Mouse (Mus musculus) embryonic facial prominence, embryonic 11.5 days (tissue): ENCODE measurements at regions not wholly inside any gene's neighbourhood (a gene's known extent, or its start where the extent isn't known, plus 50 kb on each side); places are given as distances from the start of the nearest gene placed in this dataset.

ENCODE experiments used
- ATAC-seq: fragments of 200-750 bp; cut with Nextera tagmentation; replicated peaks from 2 replicates; pipeline ENCODE4 v1.8.0; 2017; ENCODE audit warnings: low read depth; ENCODE audit not compliant: insufficient number of reproducible peaks, low FRiP score, low TSS enrichment
- DNase-seq: peaks from one replicate; pipeline ENCODE4 v3.0.0-alpha.2; 2015; ENCODE audit warnings: low spot score
- H3K27ac ChIP-seq: fragments of 300-500 bp; sonication (generic); replicated peaks from 2 replicates; pipeline ENCODE4 v1.5.1; 2014; ENCODE audit warnings: mild to moderate bottlenecking, low read depth, low read length, control low read depth
- H3K27me3 ChIP-seq: fragments of 300-500 bp; sonication (generic); 2 replicates; pipeline ENCODE4 v1.6.1; 2014; ENCODE audit warnings: mild to moderate bottlenecking, low read length, moderate library complexity, mixed read lengths; ENCODE audit not compliant: control insufficient read depth, insufficient read depth
- H3K36me3 ChIP-seq: fragments of 300-500 bp; sonication (generic); replicated peaks from 2 replicates; pipeline ENCODE4 v1.6.1; 2014; ENCODE audit warnings: low read depth, mild to moderate bottlenecking, low read length, moderate library complexity, mixed read lengths; ENCODE audit not compliant: control insufficient read depth, insufficient read depth
- H3K4me1 ChIP-seq: fragments of 300-500 bp; sonication (generic); 2 replicates; pipeline ENCODE4 v1.6.1; 2014; ENCODE audit warnings: low read length, mixed read lengths; ENCODE audit not compliant: control insufficient read depth, insufficient read depth
- H3K4me2 ChIP-seq: fragments of 300-500 bp; sonication (generic); 2 replicates; pipeline ENCODE4 v1.6.1; 2014; ENCODE audit warnings: low read depth, mild to moderate bottlenecking, control low read depth, low read length, moderate library complexity
- H3K4me3 ChIP-seq: fragments of 300-500 bp; sonication (generic); 2 replicates; pipeline ENCODE4 v1.5.1; 2014; ENCODE audit warnings: low read depth, low read length, control low read depth
- H3K9ac ChIP-seq: fragments of 300-500 bp; sonication (generic); replicated peaks from 2 replicates; pipeline ENCODE4 v1.6.1; 2014; ENCODE audit warnings: mild to moderate bottlenecking, control low read depth, low read length
- H3K9me3 ChIP-seq: fragments of 300-500 bp; sonication (generic); replicated peaks from 2 replicates; pipeline ENCODE4 v1.6.1; 2016; ENCODE audit warnings: mild to moderate bottlenecking, low read length, inconsistent platforms, mixed read lengths; ENCODE audit not compliant: control insufficient read depth
- WGBS: fragments of 180-500 bp; shearing (Covaris S2); extraction: QIAGEN DNeasy Blood & Tissue Kit; methylation state at CpG from one replicate; pipeline ENCODE4 v1.1.7; 2014; 5-methylcytosine and 5-hydroxymethylcytosine counted together

- WGBS: 86% methylated on average over 11 of the region's 11 CpGs
- Histone ChIP-seq H3K4me1 (no peaks in the 10 kb centered on the region), H3K9me3 (no peaks in the 10 kb centered on the region), H3K4me2 (no peak overlapping the region), H3K4me3 (no peak overlapping the region), H3K27me3 (no peaks in the 10 kb centered on the region), H3K9ac (no peak overlapping the region), H3K27ac (no peak overlapping the region), H3K36me3 (no peaks in the 10 kb centered on the region)
- DNase-seq (no peak), ATAC-seq (no peak)
These were observed 181.2 kb upstream of the Smim15 start for GRCm38 (mm10) chr13:107862793-107863654.

DNA sequence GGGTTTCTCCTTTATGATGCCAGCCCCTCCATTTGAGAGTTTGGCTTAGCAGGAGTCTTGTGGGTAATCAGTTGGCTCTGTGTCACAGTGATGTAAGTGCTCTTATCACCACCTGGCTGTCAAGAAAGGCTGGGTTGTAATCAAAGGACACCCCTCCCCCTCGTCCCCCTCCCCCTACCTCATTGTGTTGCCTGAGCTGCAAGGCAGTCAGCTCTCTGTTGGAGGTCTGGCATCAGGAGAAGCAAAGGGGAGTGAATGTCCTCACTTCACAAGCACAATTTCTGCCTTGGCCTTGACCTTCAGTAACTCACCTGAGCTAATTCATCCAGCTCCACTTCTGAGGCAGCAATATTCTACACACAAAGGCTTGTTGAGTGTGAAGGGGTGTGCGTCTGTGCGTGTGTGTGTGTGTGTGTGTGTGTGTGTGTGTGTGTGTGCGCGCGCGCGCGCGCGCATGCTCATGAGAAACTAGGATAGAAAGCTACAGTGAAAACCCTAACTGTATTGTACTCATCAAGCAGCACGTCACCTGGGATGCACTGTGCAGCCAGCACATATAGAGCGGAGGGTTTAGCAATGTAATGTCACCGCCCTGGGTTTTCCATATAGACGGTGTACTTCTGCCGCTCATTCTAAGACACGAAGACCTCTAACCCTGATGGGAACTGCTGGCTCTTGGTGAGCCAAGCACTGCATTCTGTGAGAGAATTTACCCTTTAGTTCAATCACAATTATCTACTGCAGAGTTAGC, 182.7 kb upstream of the Smim15 start:
- Histone ChIP-seq H3K36me3 (no peaks in the 10 kb centered on the region), H3K27me3 (no peaks in the 10 kb centered on the region), H3K9me3 (no peaks in the 10 kb centered on the region), H3K4me3 (no peak overlapping the region), H3K4me2 (no peak overlapping the region), H3K9ac (no peak overlapping the region), H3K27ac (no peak overlapping the region), H3K4me1 (no peaks in the 10 kb centered on the region)
- ATAC-seq: 0 out of 2 replicates have a peak, but pooled peaks have one; percentile 23
- no peak for DNase-seq
- WGBS: 76% methylated on average over 17 of the region's 17 CpGs

DNA sequence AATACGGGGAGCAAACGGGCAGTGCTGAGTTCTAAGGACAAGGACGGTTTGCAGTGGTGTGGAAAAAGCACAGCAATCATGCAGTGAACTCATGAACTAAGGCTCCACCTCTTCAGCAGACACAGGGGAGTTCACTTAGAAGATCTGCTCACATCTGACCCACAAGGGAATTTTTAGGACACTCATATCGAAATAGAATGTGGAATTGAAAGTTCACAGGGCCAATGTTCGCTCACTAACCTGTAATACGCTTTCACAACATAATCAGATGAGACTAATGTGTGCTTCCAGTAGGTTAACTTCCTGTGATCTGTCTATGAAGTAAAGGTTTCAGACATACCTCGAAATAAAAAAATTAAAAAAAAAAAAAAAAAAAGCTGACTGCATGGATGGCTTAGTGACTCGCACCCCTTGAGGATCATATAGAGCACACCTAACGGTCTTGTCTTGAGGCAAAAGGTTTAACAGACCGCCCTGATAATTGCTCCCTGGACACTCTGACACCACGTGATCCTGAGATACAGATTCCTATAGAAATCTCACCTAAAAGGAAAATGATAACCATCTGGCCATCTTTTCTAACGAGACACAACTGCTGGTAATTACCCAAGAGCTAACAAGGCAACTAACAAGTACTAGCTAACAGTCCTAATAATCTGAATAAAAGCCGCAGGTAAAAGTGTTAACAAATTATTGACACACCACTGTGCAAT, 187.0 kb upstream of the Smim15 start:
- Histone ChIP-seq H3K27me3 (no peaks in the 10 kb centered on the region), H3K4me3 (no peak overlapping the region), H3K4me1 (no peaks in the 10 kb centered on the region), H3K4me2 (no peak overlapping the region), H3K36me3 (no peaks in the 10 kb centered on the region), H3K27ac (no peak overlapping the region), H3K9me3 (no peaks in the 10 kb centered on the region), H3K9ac (no peak overlapping the region)
- no peak for DNase-seq
- no peak for ATAC-seq
- 65% methylated on average over 13 of the region's 13 CpGs for WGBS

DNA sequence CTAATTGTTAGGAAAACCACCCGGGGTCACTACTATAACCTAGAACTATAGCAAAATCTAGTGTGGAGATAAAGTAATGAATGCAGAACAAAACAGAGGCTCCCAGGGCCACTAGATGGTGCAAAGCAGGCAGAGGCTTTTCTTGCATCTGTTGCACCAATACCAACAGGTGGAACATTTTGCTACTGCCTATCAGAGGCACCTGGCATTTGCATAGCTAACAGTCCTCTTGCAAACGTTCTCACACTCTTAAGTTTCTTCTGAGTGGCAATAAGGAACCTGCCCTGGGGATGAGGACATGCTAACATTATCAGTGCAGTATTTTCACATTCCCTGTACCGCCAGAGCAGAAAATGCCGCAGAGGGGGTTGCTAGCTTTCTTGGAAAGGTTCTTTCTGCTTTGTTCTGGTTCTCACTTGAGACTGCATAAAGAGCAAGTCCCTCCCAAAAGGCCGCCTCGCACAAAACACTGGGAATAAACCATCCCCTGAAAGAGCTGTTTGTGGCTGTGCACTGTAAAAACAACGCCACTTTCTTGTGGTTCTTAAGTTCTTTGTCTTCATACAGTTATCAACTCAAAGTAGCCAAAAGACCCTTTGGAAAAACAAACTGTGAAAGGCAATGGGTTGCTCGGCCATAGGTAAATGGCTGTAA, 193.2 kb upstream of the Smim15 start:
- H3K4me1 ChIP-seq: peaks cover 12% of the 10 kb centered on the region
- ATAC-seq: no peak

DNA sequence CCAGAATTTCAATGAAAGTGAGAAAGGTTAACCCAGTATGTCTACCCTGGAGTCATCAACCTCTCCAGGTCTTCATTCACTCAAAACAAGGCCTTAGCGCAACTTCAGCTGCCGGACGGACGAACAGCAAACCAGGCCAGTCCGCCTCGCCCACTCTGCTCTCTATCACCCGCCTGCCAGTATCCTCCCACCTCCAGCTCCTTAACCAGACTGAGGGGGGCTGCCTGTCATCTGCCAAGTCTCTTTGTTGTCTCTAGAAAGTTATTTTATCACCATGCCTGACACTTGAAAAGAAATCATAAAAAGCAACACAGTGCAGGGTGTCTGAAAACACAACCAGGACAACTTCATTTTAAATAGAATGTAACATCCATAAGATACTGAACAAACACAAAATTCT, 195.4 kb upstream of the Smim15 start:
- no peak overlapping the region for H3K4me2 ChIP-seq
- no peaks in the 10 kb centered on the region for H3K9me3 ChIP-seq
- H3K4me3 ChIP-seq: no peak overlapping the region
- H3K9ac ChIP-seq: no peak overlapping the region
- H3K27me3 ChIP-seq: no peaks in the 10 kb centered on the region
- DNase-seq (no peak), ATAC-seq (no peak)
- WGBS: 77% methylated on average over 7 of the region's 7 CpGs
- H3K36me3 ChIP-seq: no peaks in the 10 kb centered on the region
- H3K27ac ChIP-seq: no peak overlapping the region
- peaks cover 12% of the 10 kb centered on the region for H3K4me1 ChIP-seq

More for the DNA sequence above, 193.2 kb upstream of the Smim15 start:
- Histone ChIP-seq H3K27me3 (no peaks in the 10 kb centered on the region), H3K27ac (no peak overlapping the region), H3K4me2 (no peak overlapping the region), H3K4me3 (no peak overlapping the region), H3K9me3 (no peaks in the 10 kb centered on the region), H3K36me3 (no peaks in the 10 kb centered on the region), H3K9ac (no peak overlapping the region)
- WGBS: 67% methylated on average over 8 of the region's 8 CpGs
- DNase-seq: no peak

DNA sequence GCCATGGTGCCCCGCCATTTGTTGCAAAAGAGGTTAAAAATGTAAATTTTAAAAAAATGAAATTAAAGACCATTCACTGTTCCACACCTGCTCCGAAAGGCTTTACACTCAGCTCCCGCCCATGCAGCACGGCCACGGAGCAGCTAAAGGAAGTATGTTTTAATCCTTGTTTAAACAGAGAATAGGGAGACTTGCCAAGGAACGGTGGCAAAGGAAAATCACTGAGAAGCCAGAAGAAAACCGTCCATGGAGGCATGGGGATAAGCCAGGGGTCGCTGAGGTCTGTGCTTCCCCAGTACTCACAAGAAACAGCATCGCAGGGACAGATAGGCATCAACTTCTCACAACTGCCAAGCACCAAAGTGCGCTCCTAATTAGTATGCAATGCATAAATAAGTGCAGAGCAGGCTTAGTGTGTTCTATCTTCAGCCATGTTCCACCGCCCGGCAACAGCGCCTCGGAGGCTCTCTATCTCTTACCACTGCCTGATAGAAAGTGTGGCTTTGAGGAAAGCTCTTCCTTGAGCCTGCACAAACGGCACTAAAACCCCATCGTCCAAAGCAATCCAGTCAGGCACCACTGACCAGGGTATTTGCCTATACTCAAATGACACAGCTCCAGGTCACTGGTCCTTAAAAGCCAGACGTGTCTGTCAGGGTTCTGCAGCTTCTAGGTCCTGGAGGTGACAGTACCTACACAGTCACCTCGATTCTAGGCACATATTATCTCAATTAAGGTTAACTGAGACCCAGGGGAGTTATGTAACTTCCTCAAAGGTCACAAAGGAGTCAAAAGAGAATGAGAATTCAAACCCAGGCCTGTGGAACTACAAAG, 196.8 kb upstream of the Smim15 start:
- Histone ChIP-seq H3K36me3 (no peaks in the 10 kb centered on the region), H3K27me3 (no peaks in the 10 kb centered on the region), H3K4me3 (no peak overlapping the region), H3K9ac (no peak overlapping the region; the same call in 1 of the 2 replicates), H3K4me1 (peaks cover 12% of the 10 kb centered on the region), H3K27ac (peak overlapping the region; percentile 16; the same call in 1 of the 2 replicates), H3K4me2 (peak overlapping the region; percentile 19; the same call in 1 of the 2 replicates), H3K9me3 (no peaks in the 10 kb centered on the region)
- no peak for ATAC-seq
- no peak for DNase-seq
- 46% methylated on average over 18 of the region's 18 CpGs for WGBS

DNA sequence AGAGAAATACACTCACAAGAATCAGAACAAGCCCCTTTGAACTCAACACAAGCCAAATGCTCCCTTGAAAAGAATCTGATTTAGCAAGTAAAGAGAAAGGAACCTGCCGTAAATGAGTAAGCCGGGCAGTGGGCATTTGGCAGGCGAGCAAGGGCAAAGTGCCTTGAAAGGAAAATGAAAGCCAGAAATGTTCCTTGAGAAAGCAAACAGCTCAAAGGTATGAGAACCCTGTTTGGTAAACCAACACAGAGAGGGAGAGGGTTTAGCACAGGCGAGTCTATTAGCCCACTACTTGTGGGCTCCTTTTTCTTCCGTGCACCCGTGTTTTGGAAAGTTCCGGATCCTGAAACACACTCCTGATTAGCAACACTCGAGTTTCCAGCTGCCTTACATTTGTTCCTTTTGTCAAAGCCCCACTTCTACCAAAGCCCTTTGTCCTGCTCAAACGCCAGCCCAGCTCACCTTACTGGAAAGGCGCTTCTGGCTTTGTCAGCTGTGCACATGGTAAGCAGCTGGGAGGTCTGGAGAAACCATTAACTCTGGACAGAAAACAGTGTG, 197.5 kb upstream of the Smim15 start:
- Histone ChIP-seq H3K36me3 (no peaks in the 10 kb centered on the region), H3K4me3 (no peak overlapping the region), H3K9ac (0 out of 2 replicates have a peak overlapping the region, but pooled peaks have one; percentile 11), H3K4me2 (no peak overlapping the region), H3K27me3 (no peaks in the 10 kb centered on the region), H3K9me3 (no peaks in the 10 kb centered on the region), H3K4me1 (peaks cover 12% of the 10 kb centered on the region), H3K27ac (peak overlapping the region; percentile 16; the same call in 1 of the 2 replicates)
- peak; percentile 69; the same call in 1 of the 2 replicates for ATAC-seq
- peak; percentile 74 for DNase-seq
- 28% methylated on average over 10 of the region's 10 CpGs for WGBS
